Mouse (Mus musculus) liver, embryonic 13.5 days (tissue): ENCODE data around the gene Scnn1a. TPM values are rescaled to one million over a fixed set of nuclear protein-coding genes. Genes with fewer than 3 reads are reported as not detected.
A peak's percentile ranks its signal among the peaks of the same experiment; 100 is the strongest.

Experiments used
- ATAC-seq: fragments of 200-750 bp; cut with Nextera tagmentation; 2 replicates; pipeline ENCODE4 v1.8.0; 2017; ENCODE audit warnings: low read depth, mild to moderate bottlenecking, moderate number of reproducible peaks, moderate library complexity
- DNase-seq: peaks from one replicate; pipeline ENCODE4 v3.0.0; 2022
- H3K27ac ChIP-seq: fragments of 300-500 bp; sonication (generic); 2 replicates; pipeline ENCODE4 v1.5.1; 2015; ENCODE audit warnings: moderate library complexity, mild to moderate bottlenecking, inconsistent platforms
- H3K27me3 ChIP-seq: fragments of 300-500 bp; sonication (generic); 2 replicates; pipeline ENCODE4 v1.6.1; 2015; ENCODE audit warnings: mild to moderate bottlenecking, inconsistent platforms
- H3K36me3 ChIP-seq: fragments of 300-500 bp; sonication (generic); 2 replicates; pipeline ENCODE4 v1.6.1; 2015; ENCODE audit warnings: mild to moderate bottlenecking, inconsistent platforms
- H3K4me1 ChIP-seq: fragments of 300-500 bp; sonication (generic); replicated peaks from 2 replicates; pipeline ENCODE4 v1.6.1; 2015; ENCODE audit warnings: inconsistent platforms
- H3K4me2 ChIP-seq: fragments of 300-500 bp; sonication (generic); 2 replicates; pipeline ENCODE4 v1.6.1; 2015; ENCODE audit warnings: inconsistent platforms, mild to moderate bottlenecking, moderate library complexity
- H3K4me3 ChIP-seq: fragments of 300-500 bp; sonication (generic); replicated peaks from 2 replicates; pipeline ENCODE4 v1.5.1; 2015; ENCODE audit warnings: mild to moderate bottlenecking, inconsistent platforms
- H3K9ac ChIP-seq: fragments of 300-500 bp; sonication (generic); 2 replicates; pipeline ENCODE4 v1.6.1; 2015; ENCODE audit warnings: mild to moderate bottlenecking, inconsistent platforms
- H3K9me3 ChIP-seq: fragments of 300-500 bp; sonication (generic); replicated peaks from 2 replicates; pipeline ENCODE4 v1.6.1; 2016; ENCODE audit warnings: inconsistent platforms
- WGBS: fragments of 180-500 bp; shearing (Covaris S2); methylation state at CpG from one replicate; pipeline ENCODE4 v1.1.7; 2015; ENCODE audit not compliant: insufficient replicate concordance; 5-methylcytosine and 5-hydroxymethylcytosine counted together
- polyA plus RNA-seq: library from polyadenylated mRNA; unstranded; fragments of >200 nt; fragmentation: Nextera tagmentation; extraction: Ambion mirVana; gene quantifications from 2 replicates; pipeline ENCODE4 v1.2.1, GENCODE M21; 2015

Gene Scnn1a
- polyA plus RNA-seq, 1 experiment from 2014 or later, result 0.31 TPM

DNA sequence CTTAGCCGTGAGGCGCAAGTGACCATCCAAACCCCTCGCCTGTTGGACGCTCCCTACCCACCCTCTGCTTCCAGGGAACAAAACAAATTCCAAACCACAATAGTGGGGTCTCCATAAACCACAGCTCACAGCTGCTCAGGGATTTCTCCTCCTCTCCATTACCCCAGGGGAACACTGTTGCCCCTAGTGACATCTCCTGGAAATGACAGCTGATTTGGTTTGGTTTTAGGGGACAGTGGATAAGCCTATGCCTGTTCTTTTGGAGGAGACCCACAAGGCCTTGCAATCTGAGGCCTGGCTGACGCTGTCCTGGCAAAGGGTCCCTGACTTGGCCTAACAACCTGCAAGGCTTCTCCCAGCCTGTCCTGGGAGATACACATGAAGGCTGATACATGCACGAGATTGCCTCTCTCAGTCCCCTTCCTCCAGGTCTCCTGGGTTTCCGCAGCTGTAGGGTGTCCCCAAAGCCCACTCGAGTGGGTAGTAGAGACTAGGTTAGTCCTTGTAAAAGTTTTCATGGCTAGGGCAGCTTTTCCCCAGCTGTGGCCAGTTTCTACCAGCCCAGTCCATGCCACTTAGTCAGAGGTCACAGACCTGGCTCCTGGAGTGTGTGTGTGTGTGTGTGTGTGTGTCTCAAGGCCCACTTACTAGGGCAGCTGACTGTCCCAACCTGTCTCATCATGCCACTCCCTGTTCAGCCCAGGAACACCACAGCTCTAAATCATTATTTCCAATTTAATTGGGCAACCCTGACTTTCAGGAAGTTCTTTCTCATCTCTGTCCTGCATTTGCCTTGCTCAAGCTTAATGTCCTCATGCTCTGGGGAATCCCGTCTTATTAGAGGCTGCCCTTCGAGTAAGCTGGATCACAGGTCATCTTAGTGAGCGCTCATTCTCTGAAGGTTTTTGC is 64.9 kb downstream of the Scnn1a start:
- 57% methylated on average over 11 of the region's 11 CpGs for WGBS
- Histone ChIP-seq H3K4me3 (no peak overlapping the region), H3K27me3 (peaks cover 28% of the 10 kb centered on the region), H3K27ac (no peak overlapping the region), H3K4me1 (peaks cover 7% of the 10 kb centered on the region), H3K9me3 (no peaks in the 10 kb centered on the region), H3K4me2 (no peak overlapping the region), H3K36me3 (no peaks in the 10 kb centered on the region), H3K9ac (no peak overlapping the region)
- no peak for ATAC-seq
- no peak for DNase-seq

DNA sequence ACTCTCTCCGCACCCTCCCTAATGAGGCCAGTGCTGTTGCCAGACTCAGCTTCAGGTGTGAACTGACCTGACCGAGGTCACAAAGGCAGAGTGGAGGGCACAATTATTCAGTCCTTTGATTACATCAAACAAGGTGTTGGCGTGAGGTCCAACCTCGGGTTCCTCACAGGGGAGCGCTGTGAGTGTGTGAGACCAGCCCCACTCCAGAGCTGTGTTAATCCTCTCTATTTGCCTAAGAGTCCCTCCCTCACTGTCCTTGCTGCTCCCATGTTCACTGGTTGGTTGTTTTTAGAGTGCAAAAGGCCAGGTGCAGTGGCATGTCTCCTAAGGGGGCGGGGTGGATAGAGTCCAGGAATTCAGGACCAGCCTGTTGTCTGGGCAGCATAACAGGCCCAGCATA is 65.6 kb downstream of the Scnn1a start:
- Histone ChIP-seq H3K4me1 (no peaks in the 10 kb centered on the region; the same call in 1 of the 2 replicates), H3K9ac (no peak overlapping the region), H3K27me3 (peaks cover 20% of the 10 kb centered on the region), H3K36me3 (no peaks in the 10 kb centered on the region), H3K4me3 (no peak overlapping the region), H3K27ac (no peak overlapping the region), H3K9me3 (no peaks in the 10 kb centered on the region), H3K4me2 (no peak overlapping the region)
- ATAC-seq (peak; percentile 64), DNase-seq (no peak)
- WGBS, result 49% methylated on average over 6 of the region's 6 CpGs

DNA sequence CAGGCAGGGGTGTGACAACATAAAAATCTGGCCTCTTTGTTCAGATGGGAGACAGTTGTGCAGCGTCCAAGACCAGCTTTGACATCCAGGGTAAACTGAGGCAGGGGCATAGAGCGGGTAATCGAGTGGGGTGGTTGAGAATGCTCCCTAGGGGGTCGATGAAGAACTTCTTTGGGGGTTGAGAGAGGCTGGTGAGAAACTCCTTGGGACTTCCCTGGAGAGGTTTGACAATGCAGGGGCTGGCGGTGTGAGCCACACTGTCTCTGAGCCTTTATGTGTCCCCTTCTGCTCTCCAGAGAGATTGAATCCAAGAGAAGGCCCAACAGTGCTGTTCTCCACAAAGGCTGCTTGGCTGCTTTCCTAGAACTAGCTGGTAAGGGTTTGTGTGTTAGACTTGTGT is 69.4 kb downstream of the Scnn1a start:
- DNase-seq (no peak), ATAC-seq (no peak)
- H3K4me3 ChIP-seq, result no peak overlapping the region
- no peaks in the 10 kb centered on the region; the same call in 1 of the 2 replicates for H3K4me1 ChIP-seq
- H3K9ac ChIP-seq, result no peak overlapping the region
- 72% methylated on average over 5 of the region's 5 CpGs for WGBS
- no peak overlapping the region for H3K4me2 ChIP-seq
- H3K36me3 ChIP-seq, result no peaks in the 10 kb centered on the region
- no peaks in the 10 kb centered on the region for H3K9me3 ChIP-seq
- no peaks in the 10 kb centered on the region for H3K27me3 ChIP-seq
- H3K27ac ChIP-seq, result no peak overlapping the region

Other genes starting within 250 kb of the Scnn1a start
- 29.2 and 30.0 TPM in 2 replicates for gene Chd4, start 224.7 kb upstream of the Scnn1a start, polyA plus RNA-seq
- 60.6 and 65.5 TPM in 2 replicates for gene Nop2, start 188.8 kb upstream of the Scnn1a start, polyA plus RNA-seq
- gene Iffo1, start 175.4 kb upstream of the Scnn1a start, polyA plus RNA-seq, result 3.7 and 3.9 TPM in 2 replicates
- 1,179 and 1,220 TPM in 2 replicates for gene Gapdh, start 154.2 kb upstream of the Scnn1a start, polyA plus RNA-seq
- 94.5 and 101 TPM in 2 replicates for gene Ncapd2, start 129.0 kb upstream of the Scnn1a start, polyA plus RNA-seq
- gene Mrpl51, start 128.9 kb upstream of the Scnn1a start, polyA plus RNA-seq, result 217 and 225 TPM in 2 replicates
- 1.6 and 2.1 TPM in 2 replicates for gene Vamp1, start 105.1 kb upstream of the Scnn1a start, polyA plus RNA-seq
- 5.2 TPM in 2 replicates for gene Tapbpl, start 88.8 kb upstream of the Scnn1a start, polyA plus RNA-seq
- gene Cd27, start 83.6 kb upstream of the Scnn1a start, polyA plus RNA-seq, result 1.6 and 2.1 TPM in 2 replicates
- gene Tuba3a, start 34.6 kb upstream of the Scnn1a start, polyA plus RNA-seq, result not detected in 2 replicates
- gene Ltbr, start 6.8 kb upstream of the Scnn1a start, polyA plus RNA-seq, result 18.3 and 18.4 TPM in 2 replicates
- 19.6 and 23.4 TPM in 2 replicates for gene Tnfrsf1a, start 28.7 kb downstream of the Scnn1a start, polyA plus RNA-seq
- 0.31 and 0.56 TPM in 2 replicates for gene Plekhg6, start 60.1 kb downstream of the Scnn1a start, polyA plus RNA-seq
- 92.5 and 94.7 TPM in 2 replicates for gene Cd9, start 174.1 kb downstream of the Scnn1a start, polyA plus RNA-seq
- 12.7 and 13.3 TPM in 2 replicates for gene Vwf, start 226.1 kb downstream of the Scnn1a start, polyA plus RNA-seq